26 mouse cellular contexts compared by ENCODE assay signal in genomic region chr17:31832577-31832964, GRCm38 (mm10). TPM values are rescaled to one million over a fixed set of nuclear protein-coding genes. Genes with fewer than 3 reads are reported as not detected.
DNase-seq lines count a peak whose midpoint lies in the region; ATAC-seq and TF ChIP-seq lines count a peak whose summit lies in the region.
"Had no signal": no experiment of that assay in that cellular context is flagged by ENCODE, and none has a peak within 500 bp of the region (broad histone marks: within the 10 kb centered on the region; RNA-seq: fewer than 3 reads in every experiment).

No protein-coding gene starts in this region.

- no peak overlapping the region for H3K9ac ChIP-seq in kidney, embryonic 14.5 days (ENCODE audit: low read depth, low read length)
- no peak overlapping the region for H3K9ac ChIP-seq in liver, postnatal 0 days (replicated peaks)
- H3K9ac ChIP-seq in CH12.LX (ENCODE audit: insufficient read depth, low read depth), result peak overlapping the region; percentile 71
- no peak overlapping the region for H3K9ac ChIP-seq in neural tube, embryonic 15.5 days (replicated peaks)
- H3K9ac ChIP-seq: forebrain, embryonic 13.5 days; hindbrain, embryonic 12.5 days; hindbrain, embryonic 15.5 days had no signal

- H3K4me2 ChIP-seq in kidney, embryonic 14.5 days (replicated peaks; ENCODE audit: low read depth, low read length), result no peak overlapping the region
- no peak overlapping the region for H3K4me2 ChIP-seq in liver, postnatal 0 days (ENCODE audit: low read depth, low read length)
- H3K4me2 ChIP-seq in CH12.LX (ENCODE audit: insufficient read depth, low read depth, poor library complexity, severe bottlenecking), result no peak overlapping the region
- H3K4me2 ChIP-seq in neural tube, embryonic 15.5 days, result no peak overlapping the region
- H3K4me2 ChIP-seq: forebrain, embryonic 13.5 days; heart, embryonic 13.5 days; hindbrain, embryonic 12.5 days; hindbrain, embryonic 15.5 days had no signal

- H3K27me3 ChIP-seq in kidney, adult 2 months (replicated peaks; ENCODE audit: control insufficient read depth, insufficient read depth, low read length), result no peaks in the 10 kb centered on the region
- H3K27me3 ChIP-seq in kidney, embryonic 14.5 days (ENCODE audit: control insufficient read depth, insufficient read depth, low read length), result no peaks in the 10 kb centered on the region
- H3K27me3 ChIP-seq in liver, postnatal 0 days (ENCODE audit: insufficient read depth, low read length), result no peaks in the 10 kb centered on the region
- no peaks in the 10 kb centered on the region for H3K27me3 ChIP-seq in CH12.LX (replicated peaks)
- H3K27me3 ChIP-seq in embryonic facial prominence, embryonic 10.5 days (replicated peaks; ENCODE audit: low read depth, poor library complexity, severe bottlenecking), result no peaks in the 10 kb centered on the region
- no peaks in the 10 kb centered on the region for H3K27me3 ChIP-seq in neural tube, embryonic 15.5 days (replicated peaks)
- H3K27me3 ChIP-seq: forebrain, embryonic 13.5 days; heart, embryonic 13.5 days; hindbrain, embryonic 12.5 days; hindbrain, embryonic 15.5 days had no signal

- no peaks in the 10 kb centered on the region for H3K36me3 ChIP-seq in kidney, adult 2 months (ENCODE audit: control insufficient read depth, insufficient read depth, low read length)
- H3K36me3 ChIP-seq in kidney, embryonic 14.5 days (ENCODE audit: control insufficient read depth, insufficient read depth, low read length), result no peaks in the 10 kb centered on the region
- H3K36me3 ChIP-seq in liver, postnatal 0 days (replicated peaks; ENCODE audit: insufficient read depth, low read length), result no peaks in the 10 kb centered on the region
- no peaks in the 10 kb centered on the region for H3K36me3 ChIP-seq in CH12.LX (replicated peaks in 1 of 2; ENCODE audit: control insufficient read depth in 1 of 2, insufficient read depth in 1 of 2, low read length in 1 of 2)
- H3K36me3 ChIP-seq in embryonic facial prominence, embryonic 10.5 days (replicated peaks), result 0 out of 2 replicates have a peak, but pooled peaks cover 5% of the 10 kb centered on the region
- H3K36me3 ChIP-seq in neural tube, embryonic 15.5 days, result no peaks in the 10 kb centered on the region
- H3K36me3 ChIP-seq: heart, embryonic 13.5 days; hindbrain, embryonic 12.5 days; hindbrain, embryonic 15.5 days had no signal

- peak; percentile 46 for DNase-seq in kidney, adult 2 months
- DNase-seq in liver, postnatal 0 days, result no peak
- DNase-seq in liver (no peak), CH12.LX (ENCODE audit: extremely low read depth) (no peak)
- DNase-seq in embryonic facial prominence, embryonic 10.5 days (ENCODE audit: low spot score), result no peak
- DNase-seq in right cerebral cortex, postnatal 14 days, result no peak
- DNase-seq: adrenal gland, adult 8-10 months; adrenal gland, postnatal 25 days; cerebellum, adult 11-12 months; cerebellum, adult 8-10 months; cerebellum, postnatal 10 days; cerebellum, postnatal 36 days; embryo, embryonic 11 days; gastrocnemius, postnatal 10 days; gastrocnemius, postnatal 36 days; heart, postnatal 14 days had no signal

- dilution Hi-C loops in CH12.LX (cut with MboI; ENCODE audit: extremely low pct_ligation_motif_present, extremely low pct_unique_long_range_greater_than_20kb, low sequenced_read_pairs), result no loop called here

- in situ Hi-C loops in CH12.LX (cut with MboI; ENCODE audit: low pct_ligation_motif_present, low pct_unique_long_range_greater_than_20kb, low sequenced_read_pairs), result loop anchor here (5.0 kb wide), 1 partner anchor 85 kb away; no protein-coding TSS in a partner anchor

- peaks cover 5% of the 10 kb centered on the region; the same call in 1 of the 2 replicates for H3K9me3 ChIP-seq in kidney, embryonic 14.5 days (ENCODE audit: control insufficient read depth, low read length)
- no peaks in the 10 kb centered on the region for H3K9me3 ChIP-seq in liver, postnatal 0 days (ENCODE audit: low read length)
- H3K9me3 ChIP-seq in CH12.LX (replicated peaks; ENCODE audit: low read length), result no peaks in the 10 kb centered on the region
- peaks cover 12% of the 10 kb centered on the region; the same call in 1 of the 2 replicates for H3K9me3 ChIP-seq in embryonic facial prominence, embryonic 10.5 days
- no peaks in the 10 kb centered on the region for H3K9me3 ChIP-seq in neural tube, embryonic 15.5 days (replicated peaks)
- H3K9me3 ChIP-seq: heart, embryonic 13.5 days; hindbrain, embryonic 12.5 days; hindbrain, embryonic 15.5 days had no signal

- TF ChIP-seq EP300 in liver, postnatal 0 days (IDR thresholded peaks at IDR 0.05; ENCODE audit: low read depth), result no peak
- TF ChIP-seq EP300 in CH12.LX (IDR thresholded peaks at IDR 0.05; ENCODE audit: low read length), result no peak

- no peak for ATAC-seq in kidney, embryonic 14.5 days (ENCODE audit: low FRiP score, low TSS enrichment)
- ATAC-seq in liver, postnatal 0 days, result no peak
- ATAC-seq in neural tube, embryonic 15.5 days (ENCODE audit: low FRiP score), result no peak
- ATAC-seq: activated CD4-positive, CD25-positive, alpha-beta regulatory T cell, adult 4 months; CD4-positive, CD25-positive, alpha-beta regulatory T cell, adult 4 months; forebrain, embryonic 13.5 days; forebrain, embryonic 16.5 days had no signal

- H3K4me1 ChIP-seq in kidney, adult 2 months (ENCODE audit: control insufficient read depth, insufficient read depth, low read length), result peaks cover 26% of the 10 kb centered on the region
- H3K4me1 ChIP-seq in kidney, embryonic 14.5 days (ENCODE audit: control insufficient read depth, insufficient read depth, low read length), result peaks cover 36% of the 10 kb centered on the region
- H3K4me1 ChIP-seq in liver, postnatal 0 days (ENCODE audit: insufficient read depth), result peaks cover 63% of the 10 kb centered on the region
- H3K4me1 ChIP-seq in CH12.LX (ENCODE audit: control insufficient read depth in 1 of 2, insufficient read depth in 2 of 2), result peaks cover 83 to 98% of the 10 kb centered on the region in 2 experiments
- H3K4me1 ChIP-seq in embryonic facial prominence, embryonic 10.5 days, result peaks cover 59% of the 10 kb centered on the region
- H3K4me1 ChIP-seq in neural tube, embryonic 15.5 days, result peaks cover 8% of the 10 kb centered on the region

- TF ChIP-seq RAD21 in CH12.LX (IDR thresholded peaks at IDR 0.05; ENCODE audit: low read depth, low read length), result no peak

- no peak for TF ChIP-seq CTCF in kidney, adult 2 months (conservative IDR thresholded peaks at IDR 0.05; ENCODE audit: insufficient read depth, insufficient read length, low read depth, low read length)
- TF ChIP-seq CTCF in liver, postnatal 0 days (IDR thresholded peaks at IDR 0.05; ENCODE audit: low read depth), result no peak
- no peak for TF ChIP-seq CTCF in CH12.LX (conservative IDR thresholded peaks at IDR 0.05 in 1 of 2, IDR thresholded peaks at IDR 0.05 in 1 of 2; ENCODE audit: low read depth in 2 of 2, low read length in 2 of 2)

- no peaks in the 10 kb centered on the region for H3K79me2 ChIP-seq in CH12.LX (replicated peaks; ENCODE audit: control insufficient read depth, extremely low read depth, insufficient read depth, poor library complexity, severe bottlenecking)

- WGBS in kidney, adult 2 months, result 70% methylated on average over 9 of the region's 9 CpGs
- WGBS in kidney, embryonic 14.5 days, result 92% methylated on average over 9 of the region's 9 CpGs
- WGBS in liver, postnatal 0 days (ENCODE audit: insufficient replicate concordance), result 59% methylated on average over 9 of the region's 9 CpGs
- WGBS in embryonic facial prominence, embryonic 10.5 days, result 89% methylated on average over 9 of the region's 9 CpGs
- WGBS in neural tube, embryonic 15.5 days, result 92% methylated on average over 9 of the region's 9 CpGs

- H3K4me3 ChIP-seq in kidney, adult 2 months (ENCODE audit: insufficient read depth, low read depth, low read length), result no peak overlapping the region
- no peak overlapping the region for H3K4me3 ChIP-seq in kidney, embryonic 14.5 days (ENCODE audit: low read length)
- no peak overlapping the region for H3K4me3 ChIP-seq in liver, postnatal 0 days (ENCODE audit: low read depth, low read length)
- H3K4me3 ChIP-seq in CH12.LX (replicated peaks in 1 of 3; ENCODE audit: low read depth in 2 of 3, low read length in 2 of 3, poor library complexity in 1 of 3), result peak overlapping the region in 2 of 3 experiments; percentile 9 to 18
- no peak overlapping the region for H3K4me3 ChIP-seq in embryonic facial prominence, embryonic 10.5 days
- H3K4me3 ChIP-seq in neural tube, embryonic 15.5 days (replicated peaks), result no peak overlapping the region
- H3K4me3 ChIP-seq: forebrain, embryonic 10.5 days; forebrain, embryonic 13.5 days; heart, embryonic 13.5 days; hindbrain, embryonic 12.5 days; hindbrain, embryonic 15.5 days had no signal

- no peak for TF ChIP-seq POLR2A in kidney, adult 2 months (IDR thresholded peaks at IDR 0.05; ENCODE audit: low read depth, low read length)
- TF ChIP-seq POLR2A in CH12.LX (IDR thresholded peaks at IDR 0.05; ENCODE audit: low read depth, low read length), result no peak; the same call in 1 of the 2 replicates

- H3K27ac ChIP-seq in kidney, adult 2 months (ENCODE audit: insufficient read depth, low read depth, low read length), result no peak overlapping the region
- no peak overlapping the region for H3K27ac ChIP-seq in kidney, embryonic 14.5 days (ENCODE audit: low read depth, low read length)
- H3K27ac ChIP-seq in liver, postnatal 0 days (ENCODE audit: low read depth), result 0 out of 2 replicates have a peak overlapping the region, but pooled peaks have one; percentile 89
- peak overlapping the region; percentile 99 for H3K27ac ChIP-seq in CH12.LX (ENCODE audit: insufficient read depth, low read depth)
- 0 out of 2 replicates have a peak overlapping the region, but pooled peaks have one; percentile 52 for H3K27ac ChIP-seq in embryonic facial prominence, embryonic 10.5 days (replicated peaks)
- no peak overlapping the region for H3K27ac ChIP-seq in neural tube, embryonic 15.5 days (replicated peaks)
- H3K27ac ChIP-seq: forebrain, embryonic 13.5 days; hindbrain, embryonic 12.5 days; hindbrain, embryonic 15.5 days had no signal

TF ChIP-seq in CH12.LX, 34 proteins besides CTCF, POLR2A, EP300 and RAD21 (continues in another document):
- TF ChIP-seq ZC3H11A (IDR thresholded peaks at IDR 0.05; ENCODE audit: low read depth, low read length) (no peak), ZMIZ1 (IDR thresholded peaks at IDR 0.05; ENCODE audit: low read depth, low read length) (no peak), HCFC1 (IDR thresholded peaks at IDR 0.05; ENCODE audit: low read depth, low read length) (no peak), MAZ (IDR thresholded peaks at IDR 0.05; ENCODE audit: low read depth, low read length) (no peak), TCF12 (IDR thresholded peaks at IDR 0.05; ENCODE audit: low read depth, low read length) (no peak)

RNA-seq across cellular contexts. Expression of gene Sik1, which starts 23.0 kb away (rescaled TPM):
- 35.5 and 57.6 TPM in 2 replicates for polyA plus RNA-seq in kidney, adult 2 months (2012; rRNA removed)
- polyA plus RNA-seq in kidney, embryonic 14.5 days (2014; fragmentation: Nextera tagmentation; extraction: Ambion mirVana), result 16.8 and 17.3 TPM in 2 replicates
- 7.8 and 8.1 TPM in 2 replicates for polyA plus RNA-seq in liver, postnatal 0 days (2015; fragmentation: Nextera tagmentation; extraction: Ambion mirVana)
- total RNA-seq in CH12.LX (2012; rRNA removed), result 56.7 and 56.9 TPM in 2 replicates
- total RNA-seq in CH12.LX (2014; rRNA removed), result 16.0 and 17.1 TPM in 2 replicates
- polyA plus RNA-seq in CH12.LX (2012; ENCODE audit: insufficient read length, low read depth), result 27.7 and 36.7 TPM in 2 replicates
- polyA plus RNA-seq in embryonic facial prominence, embryonic 10.5 days (2016; fragmentation: Nextera tagmentation; extraction: Ambion mirVana), result 12.7 and 15.5 TPM in 2 replicates
- polyA plus RNA-seq in neural tube, embryonic 15.5 days (2015; fragmentation: Nextera tagmentation; extraction: Ambion mirVana), result 18.4 and 20.7 TPM in 2 replicates

Comparison
In these comparisons a context has a peak if more than half of its experiments do, and no peak if none do; other contexts are left out.
1. H3K27ac ChIP-seq: peak in liver, postnatal 0 days (single experiment), CH12.LX (single experiment) and embryonic facial prominence, embryonic 10.5 days (single experiment); none in kidney, adult 2 months (single experiment), kidney, embryonic 14.5 days (single experiment) and neural tube, embryonic 15.5 days (single experiment).
2. H3K4me3 ChIP-seq: peak in CH12.LX (2 of 3); none in kidney, adult 2 months (single experiment), kidney, embryonic 14.5 days (single experiment), liver, postnatal 0 days (single experiment), embryonic facial prominence, embryonic 10.5 days (single experiment) and neural tube, embryonic 15.5 days (single experiment).